Mouse (Mus musculus) macrophage (primary cell): Measurements from ENCODE around the gene Tmem107. TPM values are rescaled to one million over a fixed set of nuclear protein-coding genes. Genes with fewer than 3 reads are reported as not detected.

Experiments
- H3K27ac ChIP-seq: fragments of 350-480 bp; formaldehyde crosslinking; 2 replicates; pipeline ENCODE4 v1.9.0; 2021
- H3K36me3 ChIP-seq: fragments of 350-480 bp; formaldehyde crosslinking; 2 replicates; pipeline ENCODE4 v1.9.0; 2021; ENCODE audit errors: inconsistent target
- H3K4me3 ChIP-seq: fragments of 350-480 bp; formaldehyde crosslinking; 2 replicates; pipeline ENCODE4 v1.9.0; 2021; ENCODE audit errors: inconsistent target
- H3K79me2 ChIP-seq: fragments of 350-480 bp; formaldehyde crosslinking; 2 replicates; pipeline ENCODE4 v1.9.0; 2021; ENCODE audit errors: inconsistent target
- WGBS: methylation state at CpG from one replicate; pipeline ENCODE4 v1.1.7; 2026; ENCODE audit warnings: inconsistent platforms; ENCODE audit not compliant: missing documents; 5-methylcytosine and 5-hydroxymethylcytosine counted together
- polyA plus RNA-seq: library from polyadenylated mRNA; stranded (reverse); fragments of 250-400 nt; gene quantifications from 3 replicates; pipeline ENCODE4 v1.2.4, GENCODE M21; 2018; ENCODE audit warnings: inconsistent platforms

Gene Tmem107
- polyA plus RNA-seq, 1 experiment from 2014 or later = 7.3 TPM

GRCm38 (mm10) chr11:69108223-69108622, 37.6 kb downstream of the Tmem107 start:
- no peak overlapping the region for H3K4me3 ChIP-seq
- no peaks in the 10 kb centered on the region; the same call in 1 of the 2 replicates for H3K79me2 ChIP-seq
- 97% methylated on average over 9 of the region's 9 CpGs for WGBS
- no peak overlapping the region for H3K27ac ChIP-seq
- peaks cover 63% of the 10 kb centered on the region for H3K36me3 ChIP-seq

GRCm38 (mm10) chr11:69109032-69109900, 38.7 kb downstream of the Tmem107 start:
- H3K36me3 ChIP-seq = peaks cover 53% of the 10 kb centered on the region
- H3K79me2 ChIP-seq = no peaks in the 10 kb centered on the region
- H3K27ac ChIP-seq = no peak overlapping the region
- H3K4me3 ChIP-seq = no peak overlapping the region
- WGBS = 95% methylated on average over 13 of the region's 13 CpGs

- H3K79me2 ChIP-seq = no peaks in the 10 kb centered on the region
- H3K27ac ChIP-seq = no peak overlapping the region
- peaks cover 41% of the 10 kb centered on the region for H3K36me3 ChIP-seq
- H3K4me3 ChIP-seq = peak overlapping the region; percentile 22
- WGBS = 4% methylated on average over 30 of the region's 30 CpGs
Measured at GRCm38 (mm10) chr11:69110319-69111046, 39.9 kb downstream of the Tmem107 start.

DNA sequence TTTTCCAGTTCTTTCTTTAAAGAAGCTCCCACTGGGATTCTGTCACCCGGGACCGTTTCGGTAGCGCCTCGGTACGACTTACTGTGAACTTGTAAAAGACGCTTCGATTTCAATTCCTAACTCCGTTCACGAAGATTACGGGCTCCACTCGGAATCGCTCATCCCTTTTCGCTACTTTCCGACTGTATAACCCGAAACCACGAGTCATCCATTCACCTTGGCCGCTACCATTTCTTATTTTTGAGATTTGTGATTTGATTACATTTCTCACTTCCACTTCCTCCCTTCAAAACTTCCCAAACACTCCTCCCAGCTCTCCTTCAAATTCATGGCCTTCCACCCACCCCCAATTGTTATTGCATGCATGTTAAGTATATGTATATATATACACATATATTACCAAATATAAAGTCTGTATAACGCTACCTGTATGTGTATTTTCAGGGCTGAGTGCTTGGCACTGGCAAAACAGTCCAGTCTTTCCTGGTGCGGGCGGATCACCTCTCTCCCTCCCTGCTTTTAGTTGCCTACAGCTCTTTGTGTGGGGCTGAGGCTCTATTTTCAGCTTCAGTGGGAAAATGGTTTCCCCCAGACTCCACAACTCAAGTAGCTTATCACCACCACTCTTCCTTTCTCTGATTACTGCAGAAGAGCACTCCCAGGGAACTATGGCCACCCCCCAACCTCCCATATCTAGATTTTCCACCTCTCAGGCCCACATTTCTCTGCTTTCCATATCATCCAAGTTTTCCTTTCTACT, 40.6 kb downstream of the Tmem107 start:
- Histone ChIP-seq H3K36me3 (peaks cover 33% of the 10 kb centered on the region; the same call in 1 of the 2 replicates), H3K79me2 (no peaks in the 10 kb centered on the region), H3K4me3 (peak overlapping the region; percentile 22), H3K27ac (no peak overlapping the region)
- 21% methylated on average over 21 of the region's 21 CpGs for WGBS

DNA sequence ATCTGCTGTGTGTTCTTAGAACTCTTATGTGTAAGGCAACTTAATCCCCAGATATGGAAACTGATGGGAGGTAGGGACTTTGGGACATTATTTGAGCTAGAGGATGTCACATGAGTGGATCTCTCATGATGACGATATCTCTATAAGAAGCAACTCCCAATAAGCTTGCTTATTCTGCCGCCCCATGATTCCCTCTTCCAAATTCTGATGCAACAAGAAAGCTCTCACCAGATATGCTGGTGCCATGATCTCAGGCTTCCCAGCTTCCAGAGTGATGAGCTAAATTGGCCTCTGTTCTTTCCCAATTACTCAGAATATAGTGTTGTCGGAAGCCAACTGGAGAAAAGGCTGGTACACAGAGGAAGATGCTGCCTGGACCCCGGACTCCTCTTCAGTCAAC, 41.3 kb downstream of the Tmem107 start:
- H3K4me3 ChIP-seq = no peak overlapping the region
- no peaks in the 10 kb centered on the region for H3K79me2 ChIP-seq
- WGBS = 85% methylated on average over 4 of the region's 4 CpGs
- H3K36me3 ChIP-seq = peaks cover 28% of the 10 kb centered on the region; the same call in 1 of the 2 replicates
- H3K27ac ChIP-seq = no peak overlapping the region

GRCm38 (mm10) chr11:69114018-69114417, 43.4 kb downstream of the Tmem107 start:
- H3K79me2 ChIP-seq = no peaks in the 10 kb centered on the region
- H3K36me3 ChIP-seq = peaks cover 7% of the 10 kb centered on the region; the same call in 1 of the 2 replicates
- no peak overlapping the region for H3K4me3 ChIP-seq
- WGBS = 84% methylated on average over 3 of the region's 3 CpGs
- H3K27ac ChIP-seq = no peak overlapping the region

DNA sequence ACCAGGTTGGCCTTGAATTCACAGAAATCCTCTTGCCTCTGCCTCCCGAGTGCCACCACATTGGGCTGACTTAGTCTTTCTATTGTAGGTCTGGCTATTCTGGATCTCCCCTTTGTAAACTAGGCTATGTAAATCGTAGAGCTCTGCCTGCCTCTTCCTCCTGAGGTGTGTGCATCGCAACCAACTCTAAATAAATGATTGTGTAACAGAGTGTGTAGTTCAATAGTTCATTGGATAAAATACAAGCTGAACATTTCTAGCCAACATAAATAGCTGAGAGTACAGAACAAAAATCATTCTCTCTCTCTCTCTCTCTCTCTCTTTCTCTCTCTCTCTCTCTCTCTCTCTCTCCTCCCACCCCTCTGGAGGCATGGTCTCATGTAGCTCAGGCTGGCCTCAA, 44.0 kb downstream of the Tmem107 start:
- 90% methylated on average over 3 of the region's 3 CpGs for WGBS

DNA sequence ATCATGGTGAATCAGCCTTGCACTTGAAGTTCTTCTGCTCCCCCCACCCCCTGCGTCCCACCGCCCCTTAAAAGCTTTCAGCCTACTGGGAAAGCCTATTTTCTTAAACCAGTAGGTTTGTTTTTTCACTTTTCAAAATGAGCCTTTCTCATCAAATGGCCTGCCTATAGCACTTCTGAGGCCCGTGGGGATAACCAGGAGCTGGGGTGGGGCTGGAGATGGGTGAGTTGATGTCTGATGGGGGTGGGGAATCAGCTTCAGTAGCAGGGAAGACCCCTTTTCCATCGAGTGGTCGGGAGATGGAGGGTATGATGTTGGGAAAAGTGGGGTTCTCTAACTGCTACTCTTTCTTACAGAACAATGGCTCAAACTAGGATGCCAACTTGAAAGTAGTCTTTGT, 46.2 kb downstream of the Tmem107 start:
- H3K79me2 ChIP-seq = no peaks in the 10 kb centered on the region
- no peak overlapping the region for H3K27ac ChIP-seq
- H3K4me3 ChIP-seq = no peak overlapping the region
- WGBS = 71% methylated on average over 5 of the region's 5 CpGs
- no peaks in the 10 kb centered on the region for H3K36me3 ChIP-seq

More for the DNA sequence above, 44.0 kb downstream of the Tmem107 start:
- H3K79me2 ChIP-seq = no peaks in the 10 kb centered on the region
- H3K4me3 ChIP-seq = no peak overlapping the region
- no peak overlapping the region for H3K27ac ChIP-seq
- H3K36me3 ChIP-seq = peaks cover under 1% of the 10 kb centered on the region; the same call in 1 of the 2 replicates

- H3K36me3 ChIP-seq = no peaks in the 10 kb centered on the region
- no peak overlapping the region for H3K27ac ChIP-seq
- WGBS = under 1% methylated on average over 45 of the region's 45 CpGs
- H3K4me3 ChIP-seq = peak overlapping the region; percentile 48
- no peaks in the 10 kb centered on the region for H3K79me2 ChIP-seq
Measured at GRCm38 (mm10) chr11:69117737-69118695, 47.4 kb downstream of the Tmem107 start.

- H3K27ac ChIP-seq = no peak overlapping the region
- H3K4me3 ChIP-seq = peak overlapping the region; percentile 48
- no peaks in the 10 kb centered on the region for H3K79me2 ChIP-seq
- H3K36me3 ChIP-seq = no peaks in the 10 kb centered on the region
- WGBS = 7% methylated on average over 15 of the region's 15 CpGs
Measured at GRCm38 (mm10) chr11:69118765-69119164, 48.2 kb downstream of the Tmem107 start.

DNA sequence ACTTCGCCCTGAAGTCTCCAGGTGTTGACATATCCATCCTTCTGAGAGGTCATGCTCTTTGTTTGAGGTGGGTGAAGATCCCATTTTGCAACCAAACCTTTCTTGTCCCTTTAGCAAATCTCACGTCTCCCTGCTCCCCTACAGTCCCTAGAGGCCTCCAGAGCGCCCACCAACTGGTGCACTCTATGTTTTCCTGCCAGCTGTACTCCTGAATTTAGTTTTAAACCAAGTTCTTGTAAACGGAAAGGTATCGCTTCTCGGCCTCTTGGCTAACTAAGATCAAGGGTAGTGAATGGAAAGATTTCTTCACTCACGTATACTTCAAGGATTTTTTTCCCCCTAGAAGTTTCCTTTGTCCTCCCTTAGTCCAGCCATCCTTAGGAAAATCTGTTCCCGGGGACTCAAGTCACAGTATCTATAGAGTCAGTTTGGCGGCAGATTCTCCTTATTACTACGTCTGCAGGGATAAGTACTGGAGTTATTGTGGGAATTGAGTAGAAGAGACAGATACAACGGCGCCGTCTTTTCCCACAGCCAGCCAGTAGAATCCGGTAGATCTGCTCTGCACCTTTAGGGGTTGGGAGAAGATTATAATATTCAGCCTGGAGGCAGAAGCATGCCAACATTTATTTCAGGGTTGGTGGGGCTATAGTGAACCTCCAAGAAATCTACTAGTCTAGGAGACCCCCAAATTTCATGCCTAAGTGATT, 49.0 kb downstream of the Tmem107 start:
- no peak overlapping the region for H3K27ac ChIP-seq
- peak overlapping the region; percentile 1; the same call in 1 of the 2 replicates for H3K4me3 ChIP-seq
- 74% methylated on average over 14 of the region's 14 CpGs for WGBS
- H3K36me3 ChIP-seq = no peaks in the 10 kb centered on the region
- H3K79me2 ChIP-seq = no peaks in the 10 kb centered on the region

GRCm38 (mm10) chr11:69120221-69121000, 49.8 kb downstream of the Tmem107 start, which contains the start of gene Hes7:
Hes7 (plus strand) TSS chr11:69120404.
- WGBS = 8% methylated on average over 24 of the region's 27 CpGs
- no peaks in the 10 kb centered on the region for H3K36me3 ChIP-seq
- no peaks in the 10 kb centered on the region for H3K79me2 ChIP-seq
- peak within 1 kb of the TSS; percentile 1; the same call in 1 of the 2 replicates for H3K4me3 ChIP-seq
- no peak within 1 kb of the TSS for H3K27ac ChIP-seq
